Mouse (Mus musculus) E14TG2a.4 (cell line): ENCODE measurements at regions not wholly inside any gene's neighbourhood (a gene's known extent, or its start where the extent isn't known, plus 50 kb on each side); places are given as distances from the start of the nearest gene placed in this dataset.

ENCODE experiments used
- CTCF ChIP-seq: conservative IDR thresholded peaks from 2 replicates; pipeline ENCODE4 v1.5.1; 2014; ENCODE audit warnings: low read length
- NANOG ChIP-seq: IDR thresholded peaks from 2 replicates; pipeline ENCODE4 v1.6.1; 2014; ENCODE audit warnings: borderline replicate concordance, low read length, mixed read lengths

DNA sequence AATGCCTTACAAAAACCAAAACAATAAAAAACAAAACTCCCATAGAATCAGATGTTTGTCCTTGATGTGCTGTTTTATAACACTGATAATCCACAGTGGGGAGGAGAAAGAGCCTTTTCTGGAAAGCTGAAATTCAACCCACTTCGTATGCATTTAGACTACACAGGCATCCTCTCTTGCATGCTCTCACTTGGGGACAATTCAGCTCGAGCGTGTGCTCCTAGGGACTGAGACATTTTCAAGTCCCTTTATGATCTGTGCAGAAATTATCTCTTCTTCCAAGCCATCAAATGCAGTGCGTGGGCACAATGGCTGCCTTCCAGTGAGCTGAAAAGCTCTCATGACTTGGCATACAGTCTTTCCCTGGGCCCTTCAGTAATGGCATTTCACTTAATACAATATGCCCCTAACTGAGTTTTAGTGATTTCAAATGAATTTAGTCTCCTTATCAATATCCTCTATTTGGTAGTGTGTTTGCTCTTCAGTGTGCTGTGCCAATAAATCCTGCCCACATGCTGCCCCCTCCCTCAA, 977.1 kb downstream of the 5730522E02Rik start:
- TF ChIP-seq CTCF (no peak), NANOG (no peak)
